Mouse (Mus musculus): ENCODE data around the gene Tmem258. TPM values are rescaled to one million over a fixed set of nuclear protein-coding genes. Genes with fewer than 3 reads are reported as not detected.

Tmem258 gene
- total RNA-seq, 2 experiments from 2014 or later, result 75.5 to 81.9 TPM

Small RNAs within 50 kb of the gene (microRNA-seq; reads per million reads assigned to microRNA genes)
- 0 reads per million in 2 experiments for gene Mir6993

Other genes with a start within 250 kb of the Tmem258 start
- gene Fth1, start 223.4 kb upstream of the Tmem258 start, total RNA-seq (2021), result 1,000 to 10,000 TPM; 1,946 to 2,068 TPM
- gene Best1, start 202.4 kb upstream of the Tmem258 start, total RNA-seq (2021), result under 1 TPM in 1 of 2 experiments, not detected in 1; 0.15 TPM
- 1 to 10 TPM; 4.5 to 4.6 TPM for gene Rab3il1, start 202.3 kb upstream of the Tmem258 start, total RNA-seq (2021)
- 1 to 10 TPM; 2.4 to 2.9 TPM for gene Fads3, start 162.4 kb upstream of the Tmem258 start, total RNA-seq (2021)
- 1 to 10 TPM; 2.2 to 2.4 TPM for gene Fads2, start 102.3 kb upstream of the Tmem258 start, total RNA-seq (2021)
- 1 to 10 TPM; 5.3 to 6.3 TPM for gene Fads1, start 21.1 kb upstream of the Tmem258 start, total RNA-seq (2021)
- gene Fen1, start 155 bp downstream of the Tmem258 start, total RNA-seq (2021), result 1 to 10 TPM; 3.1 to 3.9 TPM
- gene Myrf, start 36.7 kb downstream of the Tmem258 start, total RNA-seq (2021), result under 1 TPM in 1 of 2 experiments, not detected in 1; 0.08 TPM
- gene Dagla, start 100.9 kb downstream of the Tmem258 start, total RNA-seq (2021), result 1 to 10 TPM; 6.9 to 8.9 TPM
- 1 to 10 TPM; 2.3 to 2.5 TPM for gene Syt7, start 185.1 kb downstream of the Tmem258 start, total RNA-seq (2021)

Measured in gastrocnemius, postnatal 36 days (tissue).